Mouse (Mus musculus) embryo, embryonic 10.5 days (tissue): ENCODE measurements at regions not wholly inside any gene's neighbourhood (a gene's known extent, or its start where the extent isn't known, plus 50 kb on each side); places are given as distances from the start of the nearest gene placed in this dataset.
A peak's percentile ranks its signal among the peaks of the same experiment; 100 is the strongest.

Experiments
- DNase-seq: peaks from one replicate; pipeline ENCODE4 v3.0.0-alpha.2; 2015; ENCODE audit warnings: low spot score

GRCm38 (mm10) chr13:90584766-90585165 is 320.4 kb downstream of the Atp6ap1l start:
- DNase-seq: no peak

- no peak for DNase-seq
Measured at GRCm38 (mm10) chr13:90575371-90575770, 329.8 kb downstream of the Atp6ap1l start.

GRCm38 (mm10) chr13:90572580-90572979 is 332.6 kb downstream of the Atp6ap1l start:
- DNase-seq: no peak

- no peak for DNase-seq
Measured at GRCm38 (mm10) chr13:90563183-90563840, 341.8 kb downstream of the Atp6ap1l start.

- DNase-seq: no peak
Measured at GRCm38 (mm10) chr13:90560095-90560494, 345.1 kb downstream of the Atp6ap1l start.

GRCm38 (mm10) chr13:90559481-90559880 is 345.7 kb downstream of the Atp6ap1l start:
- no peak for DNase-seq

GRCm38 (mm10) chr13:90551166-90551565 is 354.0 kb downstream of the Atp6ap1l start:
- no peak for DNase-seq

GRCm38 (mm10) chr13:90546288-90547035 is 358.7 kb downstream of the Atp6ap1l start:
- no peak for DNase-seq

GRCm38 (mm10) chr13:90545816-90546215 is 359.3 kb downstream of the Atp6ap1l start:
- no peak for DNase-seq

- DNase-seq: no peak
Measured at GRCm38 (mm10) chr13:90537525-90537924, 367.6 kb downstream of the Atp6ap1l start.

GRCm38 (mm10) chr13:90526998-90527397 is 378.2 kb downstream of the Atp6ap1l start:
- no peak for DNase-seq

GRCm38 (mm10) chr13:90525801-90526200 is 379.4 kb downstream of the Atp6ap1l start:
- no peak for DNase-seq

- DNase-seq: no peak
Measured at GRCm38 (mm10) chr13:90521758-90522245, 383.4 kb downstream of the Atp6ap1l start.

GRCm38 (mm10) chr13:90520992-90521757 is 384.0 kb downstream of the Atp6ap1l start:
- DNase-seq: peak; percentile 48

- DNase-seq: peak; percentile 26
Measured at GRCm38 (mm10) chr13:90515773-90516503, 389.2 kb downstream of the Atp6ap1l start.

- DNase-seq: no peak
Measured at GRCm38 (mm10) chr13:90513867-90514266, 391.3 kb downstream of the Atp6ap1l start.

GRCm38 (mm10) chr13:90512786-90513401 is 392.3 kb downstream of the Atp6ap1l start:
- no peak for DNase-seq

- no peak for DNase-seq
Measured at GRCm38 (mm10) chr13:90510479-90510878, 394.7 kb downstream of the Atp6ap1l start.

- DNase-seq: no peak
Measured at GRCm38 (mm10) chr13:90503188-90503587, 402.0 kb downstream of the Atp6ap1l start.

GRCm38 (mm10) chr13:90502141-90502540 is 403.0 kb downstream of the Atp6ap1l start:
- no peak for DNase-seq

- no peak for DNase-seq
Measured at GRCm38 (mm10) chr13:90498978-90499377, 406.2 kb downstream of the Atp6ap1l start.
